Mouse (Mus musculus) gastrocnemius, postnatal 14 days (tissue): ENCODE results near the gene Shkbp1. TPM values are rescaled to one million over a fixed set of nuclear protein-coding genes. Genes with fewer than 3 reads are reported as not detected.

ENCODE experiments used
- DNase-seq: peaks from one replicate; pipeline ENCODE4 v3.0.0; 2021; ENCODE audit warnings: mixed read lengths
- intact Hi-C: fragments of 180-260 bp; cut with DNase I; formaldehyde crosslinking; loops from one replicate; pipeline ENCODE4 v1.15.1; 2025; ENCODE audit warnings: low total_unique reads
- total RNA-seq, 2 experiments: library from RNA; stranded (reverse); gene quantifications; 2 replicates each; pipeline ENCODE4 v1.2.3; 2021

Shkbp1 gene
- total RNA-seq, 2 experiments from 2014 or later = 3.5 to 5.3 TPM

DNA sequence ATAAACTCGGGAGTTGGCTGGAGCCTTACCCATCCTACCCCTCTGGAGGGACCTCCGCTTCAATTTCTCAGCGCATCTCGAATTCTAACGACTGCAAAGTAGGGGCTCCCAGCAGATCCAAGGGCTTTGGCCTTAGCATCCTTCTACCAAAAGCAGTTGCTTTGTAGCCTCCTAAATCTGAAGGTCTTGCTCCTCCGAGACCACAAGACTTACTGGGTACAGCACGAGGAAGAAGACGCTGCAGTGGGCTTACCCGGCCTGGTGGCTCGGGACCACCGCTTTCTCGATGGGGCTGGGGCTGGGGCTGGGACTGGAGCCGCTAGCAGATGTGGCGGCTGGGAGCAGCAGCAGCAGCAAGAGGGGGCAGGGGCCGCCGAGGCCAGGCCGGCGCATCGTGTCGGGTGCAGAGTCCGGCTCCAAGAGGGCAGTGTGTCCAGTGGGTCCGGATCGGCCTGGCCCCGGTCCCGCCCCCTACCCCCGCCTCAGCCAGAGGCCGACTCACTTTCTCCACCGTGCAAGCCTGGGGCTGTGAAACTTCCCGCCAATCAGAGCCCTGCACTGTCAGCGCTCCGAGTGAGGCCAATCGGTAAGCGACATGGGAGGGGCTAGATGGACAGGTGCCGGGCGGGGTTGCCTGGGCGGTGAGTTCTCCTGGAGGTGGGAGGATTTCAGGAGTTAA is 18.5 kb downstream of the Shkbp1 start, which contains the start of gene Ltbp4:
TSS of gene Ltbp4 (minus strand) at position 518 of the 679 bp plus-strand sequence.
- DNase-seq = no peak
- intact Hi-C loops = loop anchor here (5.0 kb wide), 1 partner anchor 190 kb away; no protein-coding TSS in a partner anchor

GRCm38 (mm10) chr7:27335928-27336823 is 19.6 kb downstream of the Shkbp1 start:
- DNase-seq = peak; percentile 88
- intact Hi-C loops = loop anchor here (5.0 kb wide), 1 partner anchor 191 kb away; no protein-coding TSS in a partner anchor

DNA sequence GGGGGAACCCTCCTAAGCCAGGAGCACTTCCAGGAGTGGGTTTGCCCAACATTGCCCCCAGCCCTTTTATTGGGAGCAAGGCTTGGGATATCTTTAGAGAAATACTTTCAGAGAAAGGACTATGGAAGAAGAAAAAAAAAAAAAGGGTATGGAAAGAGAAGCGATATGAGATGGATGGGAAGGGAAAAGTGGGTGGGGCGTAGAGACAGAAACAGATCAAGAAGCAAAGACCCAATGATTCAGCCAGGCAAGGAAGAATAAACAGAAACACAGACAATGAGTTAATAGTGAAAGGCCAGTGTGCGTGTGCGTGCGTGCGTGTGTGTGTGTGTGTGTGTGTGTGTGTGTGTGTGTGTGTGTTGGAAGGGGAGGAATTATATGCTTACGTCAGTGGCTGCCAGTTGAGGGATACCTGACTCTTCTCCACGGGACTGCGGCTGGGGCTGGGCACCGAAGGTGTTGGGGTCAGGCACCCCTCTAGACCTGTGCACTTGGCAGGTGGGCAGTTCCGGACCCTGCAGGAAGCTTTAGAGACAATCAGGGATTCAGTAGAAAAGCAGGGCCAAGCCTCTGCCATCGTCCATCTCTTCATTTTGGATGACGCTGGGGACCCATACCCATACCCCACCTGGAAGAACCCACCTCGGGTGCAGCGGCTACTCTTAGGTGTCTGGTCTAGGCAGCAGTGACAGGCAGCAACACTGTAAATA is 20.7 kb downstream of the Shkbp1 start:
- intact Hi-C loops = loop anchor here (5.0 kb wide), 1 partner anchor 192 kb away; no protein-coding TSS in a partner anchor
- no peak for DNase-seq

- DNase-seq = peak; percentile 74
- intact Hi-C loops = no loop called here
These were observed 21.4 kb downstream of the Shkbp1 start for GRCm38 (mm10) chr7:27334405-27334911.

GRCm38 (mm10) chr7:27333316-27333941 is 22.4 kb downstream of the Shkbp1 start:
- intact Hi-C loops = no loop called here
- peak; percentile 52 for DNase-seq

DNA sequence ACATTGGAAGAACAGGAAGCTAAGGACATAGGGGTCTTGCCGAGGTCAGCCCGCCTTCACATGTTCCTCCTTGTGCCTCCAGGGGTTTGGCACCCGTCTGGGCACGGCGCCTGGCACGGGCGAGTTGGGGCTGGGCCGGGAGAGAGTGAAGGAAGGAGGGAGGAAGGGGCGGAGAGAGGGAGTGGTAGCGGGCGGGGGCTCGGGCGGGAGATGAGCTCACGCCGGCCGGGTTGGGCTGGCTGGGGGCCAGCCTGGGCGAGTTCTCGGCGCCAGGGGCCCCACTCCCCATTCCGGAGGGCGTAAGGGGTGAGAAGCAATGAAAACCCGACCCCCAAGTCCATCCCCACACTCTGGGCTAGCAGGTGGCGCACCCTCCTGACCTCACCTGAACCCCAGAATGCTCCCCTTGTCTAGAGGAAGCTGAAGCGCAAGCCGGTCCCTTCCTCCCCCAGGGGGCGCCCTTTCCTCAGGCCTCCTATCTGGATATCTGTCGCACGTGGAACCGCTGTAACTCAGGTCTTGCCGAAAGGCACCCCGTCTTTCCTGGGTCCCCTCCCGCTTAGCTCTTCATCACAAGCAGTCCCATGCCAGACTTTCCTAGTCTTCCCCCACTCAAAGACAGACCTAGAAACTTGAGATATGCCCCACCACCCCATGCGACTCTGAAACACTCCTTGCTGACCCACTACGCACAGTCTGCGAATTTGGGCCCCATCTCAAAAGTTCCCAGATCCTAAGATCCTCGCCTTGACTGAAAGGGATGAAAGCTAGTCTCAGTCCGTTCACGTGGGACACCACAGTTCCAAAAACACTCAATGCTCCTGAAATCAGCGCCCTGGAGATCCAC is 23.2 kb downstream of the Shkbp1 start:
- DNase-seq = peak; percentile 92
- intact Hi-C loops = no loop called here

GRCm38 (mm10) chr7:27331854-27332253 is 24.0 kb downstream of the Shkbp1 start:
- DNase-seq = no peak
- intact Hi-C loops = no loop called here

DNA sequence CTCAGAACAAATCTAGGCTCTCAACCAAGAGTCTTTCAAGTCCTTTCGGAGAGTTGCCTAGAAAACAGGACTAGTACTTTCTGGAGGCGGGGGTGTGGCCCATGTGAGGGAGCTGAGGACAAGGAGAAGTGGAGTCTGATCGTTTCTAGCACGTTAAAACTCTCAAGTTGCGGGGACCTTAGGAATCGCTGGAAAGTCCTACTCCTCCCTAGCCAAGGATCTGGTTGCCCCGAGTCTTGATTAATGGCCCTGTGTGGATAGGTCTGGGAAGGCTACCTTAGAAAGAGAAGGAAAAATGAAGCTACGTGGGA is 24.3 kb downstream of the Shkbp1 start:
- intact Hi-C loops = no loop called here
- DNase-seq = peak; percentile 63

- DNase-seq = peak; percentile 95
- intact Hi-C loops = no loop called here
These were observed 24.9 kb downstream of the Shkbp1 start for GRCm38 (mm10) chr7:27330709-27331540.

DNA sequence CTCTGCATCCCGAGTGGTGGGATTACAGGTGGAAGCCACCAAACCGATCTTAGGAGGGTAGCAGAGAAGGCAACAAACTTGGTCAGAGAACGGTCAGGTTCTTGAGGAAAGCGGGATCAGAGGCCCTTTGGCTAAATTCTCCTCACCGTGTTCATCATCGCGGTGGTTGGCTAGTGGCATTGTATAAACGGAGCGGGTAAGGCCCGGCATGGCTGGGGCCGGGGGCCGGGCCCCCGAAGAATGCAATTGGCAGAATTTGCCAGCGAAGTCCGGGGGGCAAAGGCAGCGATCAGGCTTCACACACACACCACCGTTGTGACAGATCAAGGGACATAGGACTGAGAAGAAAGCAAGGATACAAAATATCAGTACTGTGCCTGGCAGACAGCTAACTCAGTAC is 25.8 kb downstream of the Shkbp1 start:
- intact Hi-C loops = loop anchor here (2.0 kb wide), 1 partner anchor 27 kb away; no protein-coding TSS in a partner anchor
- no peak for DNase-seq

GRCm38 (mm10) chr7:27329326-27329947 is 26.4 kb downstream of the Shkbp1 start:
- intact Hi-C loops = loop anchor here (2.0 kb wide), 1 partner anchor 27 kb away; no protein-coding TSS in a partner anchor
- DNase-seq = peak; percentile 89

GRCm38 (mm10) chr7:27328648-27329047 is 27.2 kb downstream of the Shkbp1 start:
- intact Hi-C loops = loop anchor here (2.0 kb wide), 1 partner anchor 26 kb away; no protein-coding TSS in a partner anchor
- DNase-seq = peak; percentile 82

GRCm38 (mm10) chr7:27328161-27328560 is 27.7 kb downstream of the Shkbp1 start:
- intact Hi-C loops = loop anchor here (2.0 kb wide), 1 partner anchor 25 kb away; no protein-coding TSS in a partner anchor
- no peak for DNase-seq

GRCm38 (mm10) chr7:27327500-27327899 is 28.3 kb downstream of the Shkbp1 start:
- intact Hi-C loops = no loop called here
- DNase-seq = no peak

DNA sequence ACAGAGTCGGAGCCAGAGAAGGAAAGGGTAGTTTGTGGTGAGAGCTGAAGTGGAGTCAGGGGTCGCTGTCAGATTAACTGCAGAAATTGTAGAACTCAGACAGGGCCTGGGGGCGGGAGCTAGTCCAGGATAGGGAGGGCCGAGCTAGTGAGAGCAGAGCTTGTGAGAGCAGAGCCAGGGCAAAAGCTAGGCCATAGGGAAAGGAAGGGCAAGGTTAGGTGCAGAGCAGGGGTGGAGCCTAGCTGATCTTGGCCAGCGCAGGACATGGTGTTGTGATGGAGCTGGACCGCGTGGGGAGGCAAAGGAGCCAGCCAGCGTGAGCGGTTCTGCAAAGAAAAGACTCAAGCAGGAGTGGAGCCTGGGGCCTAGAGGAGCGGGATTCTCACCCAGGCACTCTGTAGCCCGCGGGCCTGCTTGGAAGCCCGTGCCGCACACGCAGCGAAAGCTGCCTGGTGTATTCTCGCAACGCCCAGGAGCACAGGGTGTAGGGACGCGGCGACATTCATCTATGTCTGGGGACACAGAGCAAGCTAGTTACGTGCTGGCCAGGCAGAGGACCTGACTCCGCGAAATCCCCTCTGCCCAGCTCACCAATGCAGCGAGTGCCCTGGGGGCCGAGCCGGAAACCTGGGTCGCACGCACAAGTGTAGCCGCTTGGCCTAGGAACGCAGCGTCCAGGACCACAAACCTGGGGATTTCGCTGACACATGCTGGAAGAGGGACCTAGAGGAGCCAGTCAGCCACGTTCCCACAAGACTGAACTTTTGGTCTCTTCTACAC is 29.5 kb downstream of the Shkbp1 start:
- intact Hi-C loops = no loop called here

GRCm38 (mm10) chr7:27325697-27326096 is 30.1 kb downstream of the Shkbp1 start:
- intact Hi-C loops = no loop called here
- peak; percentile 82 for DNase-seq

More for the DNA sequence above, 29.5 kb downstream of the Shkbp1 start:
- peak; percentile 64 for DNase-seq
